Mouse (Mus musculus): Measurements from ENCODE around the gene Upk3bl. TPM values are rescaled to one million over a fixed set of nuclear protein-coding genes. Genes with fewer than 3 reads are reported as not detected.

Upk3bl gene
- total RNA-seq, 1 experiment = 2.2 TPM

DNA sequence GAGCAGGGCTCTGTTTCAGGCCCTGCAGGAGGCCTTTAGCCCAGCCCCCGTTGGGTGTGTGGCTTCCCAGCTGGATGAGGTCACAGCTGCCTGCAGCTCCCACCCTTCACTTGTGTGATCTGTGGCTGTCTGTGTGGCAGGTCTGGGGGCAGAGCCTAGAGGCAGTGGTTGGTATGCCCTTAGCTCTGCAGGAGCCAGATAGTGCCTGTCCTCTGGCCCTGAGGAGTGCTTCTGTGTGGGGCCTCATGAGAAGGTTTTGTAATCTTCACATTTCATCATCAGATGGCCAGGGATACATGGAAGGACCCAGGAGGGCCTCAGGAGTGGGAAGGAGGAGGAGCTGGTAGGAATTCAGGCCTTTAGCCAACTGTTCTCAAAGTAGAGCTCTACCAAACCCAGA, 34.4 kb upstream of the Upk3bl start:
- Histone ChIP-seq H3K4me1 (ENCODE audit: control insufficient read depth in 2 of 2, insufficient read depth in 2 of 2, low read length in 2 of 2, poor library complexity in 1 of 2) (peaks cover 4 to 36% of the 10 kb centered on the region in 2 experiments; a peak in 2 of 4 replicates), H3K36me3 (ENCODE audit: control insufficient read depth, insufficient read depth, low read length, poor library complexity, severe bottlenecking) (no peaks in the 10 kb centered on the region; the same call in 1 of the 2 replicates), H3K27ac (ENCODE audit: insufficient read depth, low read depth, low read length, poor library complexity, severe bottlenecking) (no peak overlapping the region), H3K9me3 (ENCODE audit: control insufficient read depth, insufficient read depth, low read depth, low read length) (no peaks in the 10 kb centered on the region), H3K4me3 (ENCODE audit: insufficient read depth in 1 of 2, low read depth in 1 of 2, low read length in 2 of 2, poor library complexity in 1 of 2, severe bottlenecking in 1 of 2) (no peak overlapping the region), H3K9ac (ENCODE audit: insufficient read depth, low read depth, low read length, poor library complexity, severe bottlenecking) (no peak overlapping the region)
- in situ Hi-C loops (cut with MboI; ENCODE audit: low sequenced_read_pairs in 2 of 2, unreplicated experiment in 2 of 2) = no loop called here
- no peak for DNase-seq (ENCODE audit: low read depth, low spot score)
- no peak for TF ChIP-seq CHD2 (IDR thresholded peaks at IDR 0.05; ENCODE audit: low read depth, low read length)
- TF ChIP-seq MAFK (IDR thresholded peaks at IDR 0.05; ENCODE audit: insufficient read depth, low read depth, low read length) = no peak
- no peak for TF ChIP-seq ZC3H11A (IDR thresholded peaks at IDR 0.05; ENCODE audit: borderline replicate concordance, low read depth, low read length)
- no peak for TF ChIP-seq ZNF384 (IDR thresholded peaks at IDR 0.05; ENCODE audit: low read depth, low read length)
- no peak for TF ChIP-seq HCFC1 (IDR thresholded peaks at IDR 0.05; ENCODE audit: borderline replicate concordance, insufficient read depth, low read length)

DNA sequence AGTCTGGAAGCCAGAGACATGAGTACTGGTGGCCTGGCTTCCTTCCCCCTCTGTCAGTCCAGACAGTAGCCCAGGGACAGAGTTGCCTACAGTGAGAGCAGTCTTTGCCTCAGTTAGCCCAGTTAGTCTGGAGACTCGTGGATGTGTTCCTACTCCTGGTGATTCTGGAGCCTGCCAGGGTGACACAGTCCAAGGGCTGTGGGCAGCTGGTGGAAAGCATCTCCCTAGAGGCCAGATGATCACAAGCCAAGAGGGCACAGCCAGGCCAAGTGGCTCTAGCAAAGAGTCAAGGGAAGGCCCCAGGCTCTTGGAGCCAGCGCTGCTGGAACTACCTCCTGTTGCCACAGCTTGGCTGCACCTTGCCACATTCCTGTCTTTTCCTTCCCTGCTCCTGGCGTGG, 28.6 kb upstream of the Upk3bl start:
- DNase-seq (ENCODE audit: low read depth, low spot score) = no peak
- in situ Hi-C loops (cut with MboI; ENCODE audit: low sequenced_read_pairs in 2 of 2, unreplicated experiment in 2 of 2) = no loop called here
- no peak overlapping the region for H3K4me3 ChIP-seq (ENCODE audit: insufficient read depth in 1 of 2, low read depth in 1 of 2, low read length in 2 of 2, poor library complexity in 1 of 2, severe bottlenecking in 1 of 2)
- peaks cover 34% of the 10 kb centered on the region for H3K36me3 ChIP-seq (ENCODE audit: control insufficient read depth, insufficient read depth, low read length, poor library complexity, severe bottlenecking)
- H3K9ac ChIP-seq (ENCODE audit: insufficient read depth, low read depth, low read length, poor library complexity, severe bottlenecking) = no peak overlapping the region
- TF ChIP-seq ZNF384 (IDR thresholded peaks at IDR 0.05; ENCODE audit: low read depth, low read length) (no peak), CHD2 (IDR thresholded peaks at IDR 0.05; ENCODE audit: low read depth, low read length) (no peak), ZC3H11A (IDR thresholded peaks at IDR 0.05; ENCODE audit: borderline replicate concordance, low read depth, low read length) (no peak), HCFC1 (IDR thresholded peaks at IDR 0.05; ENCODE audit: borderline replicate concordance, insufficient read depth, low read length) (no peak), MAFK (IDR thresholded peaks at IDR 0.05; ENCODE audit: insufficient read depth, low read depth, low read length) (no peak)
- no peak overlapping the region for H3K27ac ChIP-seq (ENCODE audit: insufficient read depth, low read depth, low read length, poor library complexity, severe bottlenecking)
- no peaks in the 10 kb centered on the region for H3K9me3 ChIP-seq (ENCODE audit: control insufficient read depth, insufficient read depth, low read depth, low read length)
- H3K4me1 ChIP-seq (ENCODE audit: control insufficient read depth in 2 of 2, insufficient read depth in 2 of 2, low read length in 2 of 2, poor library complexity in 1 of 2) = peaks cover 0 to 8% of the 10 kb centered on the region in 2 experiments; a peak in 2 of 4 replicates

DNA sequence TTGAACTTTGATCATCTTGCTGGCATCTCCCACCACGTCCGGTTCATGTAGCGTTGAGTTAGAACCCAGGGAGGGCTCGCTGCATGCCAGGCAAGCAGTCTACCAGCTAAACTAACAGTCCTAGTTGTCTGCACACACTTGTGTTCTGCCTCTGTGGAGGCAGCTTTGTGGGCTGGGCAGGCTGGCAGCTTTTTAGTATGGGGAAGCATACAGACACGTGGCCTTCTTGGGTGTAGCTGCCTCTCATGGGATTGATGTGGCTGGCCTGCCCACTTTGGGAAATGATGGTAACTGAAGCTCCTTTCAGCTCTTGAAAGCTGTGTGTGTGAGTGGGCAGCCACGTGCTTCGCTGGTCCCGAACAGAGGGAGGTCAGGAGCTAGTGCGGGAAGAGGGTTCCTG, 27.4 kb upstream of the Upk3bl start:
- TF ChIP-seq CHD2 (IDR thresholded peaks at IDR 0.05; ENCODE audit: low read depth, low read length) (no peak), ZNF384 (IDR thresholded peaks at IDR 0.05; ENCODE audit: low read depth, low read length) (no peak), ZC3H11A (IDR thresholded peaks at IDR 0.05; ENCODE audit: borderline replicate concordance, low read depth, low read length) (no peak), MAFK (IDR thresholded peaks at IDR 0.05; ENCODE audit: insufficient read depth, low read depth, low read length) (no peak), HCFC1 (IDR thresholded peaks at IDR 0.05; ENCODE audit: borderline replicate concordance, insufficient read depth, low read length) (no peak)
- in situ Hi-C loops (cut with MboI; ENCODE audit: low sequenced_read_pairs in 2 of 2, unreplicated experiment in 2 of 2) = no loop called here
- H3K36me3 ChIP-seq (ENCODE audit: control insufficient read depth, insufficient read depth, low read length, poor library complexity, severe bottlenecking) = peaks cover 41% of the 10 kb centered on the region

DNA sequence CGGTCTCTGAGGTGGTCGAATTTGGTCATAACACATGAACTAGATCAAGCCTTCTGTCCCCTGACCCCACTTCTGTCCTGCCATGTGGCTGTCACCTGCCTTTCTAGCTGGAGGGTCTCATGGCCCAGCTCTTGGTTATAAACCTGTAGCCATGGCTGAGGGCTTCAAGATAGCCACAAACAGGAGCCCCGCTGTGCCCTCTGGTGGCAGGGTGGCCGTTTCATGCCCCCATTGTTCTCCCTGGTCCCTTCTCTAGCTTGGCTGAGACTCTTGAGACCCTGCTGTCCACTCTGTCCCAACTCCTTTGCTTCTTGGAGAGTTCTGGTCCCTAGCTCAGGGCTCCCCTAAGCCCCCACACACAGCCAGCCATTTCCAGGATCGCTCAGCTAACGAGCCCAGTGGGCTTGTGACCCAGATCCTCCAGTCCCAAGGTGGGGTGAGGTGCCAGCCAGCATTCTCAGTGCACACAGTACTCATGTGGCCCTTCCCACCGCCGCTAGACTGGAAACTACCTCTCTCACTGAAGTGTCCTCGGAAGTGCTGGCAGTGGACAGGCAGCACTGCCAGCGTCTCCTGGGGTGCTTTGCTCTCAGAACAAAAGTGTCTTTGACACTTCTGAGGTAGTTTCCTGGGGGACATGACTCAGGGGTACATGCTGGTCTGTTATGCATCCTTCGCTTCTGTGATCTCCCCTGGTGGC, 26.5 kb upstream of the Upk3bl start:
- Histone ChIP-seq H3K4me1 (ENCODE audit: control insufficient read depth in 2 of 2, insufficient read depth in 2 of 2, low read length in 2 of 2, poor library complexity in 1 of 2) (peaks cover 0 to 5% of the 10 kb centered on the region in 2 experiments; a peak in 1 of 4 replicates), H3K36me3 (ENCODE audit: control insufficient read depth, insufficient read depth, low read length, poor library complexity, severe bottlenecking) (peaks cover 50% of the 10 kb centered on the region), H3K4me3 (ENCODE audit: insufficient read depth in 1 of 2, low read depth in 1 of 2, low read length in 2 of 2, poor library complexity in 1 of 2, severe bottlenecking in 1 of 2) (no peak overlapping the region), H3K27ac (ENCODE audit: insufficient read depth, low read depth, low read length, poor library complexity, severe bottlenecking) (no peak overlapping the region), H3K9ac (ENCODE audit: insufficient read depth, low read depth, low read length, poor library complexity, severe bottlenecking) (no peak overlapping the region), H3K9me3 (ENCODE audit: control insufficient read depth, insufficient read depth, low read depth, low read length) (no peaks in the 10 kb centered on the region)
- TF ChIP-seq ZNF384 (IDR thresholded peaks at IDR 0.05; ENCODE audit: low read depth, low read length) (no peak), ZC3H11A (IDR thresholded peaks at IDR 0.05; ENCODE audit: borderline replicate concordance, low read depth, low read length) (no peak), HCFC1 (IDR thresholded peaks at IDR 0.05; ENCODE audit: borderline replicate concordance, insufficient read depth, low read length) (no peak), CHD2 (IDR thresholded peaks at IDR 0.05; ENCODE audit: low read depth, low read length) (no peak), MAFK (IDR thresholded peaks at IDR 0.05; ENCODE audit: insufficient read depth, low read depth, low read length) (no peak)
- no peak for DNase-seq (ENCODE audit: low read depth, low spot score)
- in situ Hi-C loops (cut with MboI; ENCODE audit: low sequenced_read_pairs in 2 of 2, unreplicated experiment in 2 of 2) = no loop called here

More for the DNA sequence above, 27.4 kb upstream of the Upk3bl start:
- no peaks in the 10 kb centered on the region for H3K9me3 ChIP-seq (ENCODE audit: control insufficient read depth, insufficient read depth, low read depth, low read length)
- no peak overlapping the region for H3K4me3 ChIP-seq (ENCODE audit: insufficient read depth in 1 of 2, low read depth in 1 of 2, low read length in 2 of 2, poor library complexity in 1 of 2, severe bottlenecking in 1 of 2)
- H3K9ac ChIP-seq (ENCODE audit: insufficient read depth, low read depth, low read length, poor library complexity, severe bottlenecking) = no peak overlapping the region
- no peak overlapping the region for H3K27ac ChIP-seq (ENCODE audit: insufficient read depth, low read depth, low read length, poor library complexity, severe bottlenecking)
- H3K4me1 ChIP-seq (ENCODE audit: control insufficient read depth in 2 of 2, insufficient read depth in 2 of 2, low read length in 2 of 2, poor library complexity in 1 of 2) = peaks cover 0 to 5% of the 10 kb centered on the region in 2 experiments; a peak in 1 of 4 replicates
- no peak for DNase-seq (ENCODE audit: low read depth, low spot score)
